Mouse (Mus musculus) liver, postnatal 0 days (tissue): ENCODE measurements at regions not wholly inside any gene's neighbourhood (a gene's known extent, or its start where the extent isn't known, plus 50 kb on each side); places are given as distances from the start of the nearest gene placed in this dataset.

Experiments
- ATAC-seq: fragments of 200-750 bp; cut with Nextera tagmentation; 2 replicates; pipeline ENCODE4 v1.8.0; 2017; ENCODE audit warnings: mild to moderate bottlenecking, moderate library complexity
- DNase-seq: peaks from one replicate; pipeline ENCODE4 v3.0.0-alpha.2; 2016
- H3K27ac ChIP-seq: fragments of 300-500 bp; sonication (generic); 2 replicates; pipeline ENCODE4 v1.5.1; 2014; ENCODE audit warnings: antibody characterized with exemption, moderate library complexity, mild to moderate bottlenecking, low read depth
- H3K27me3 ChIP-seq: fragments of 300-500 bp; sonication (generic); 2 replicates; pipeline ENCODE4 v1.6.1; 2014; ENCODE audit warnings: low read length, control low read depth, mixed read lengths; ENCODE audit not compliant: insufficient read depth
- H3K36me3 ChIP-seq: fragments of 300-500 bp; sonication (generic); replicated peaks from 2 replicates; pipeline ENCODE4 v1.6.1; 2014; ENCODE audit warnings: mild to moderate bottlenecking, control low read depth, low read length, moderate library complexity, mixed read lengths; ENCODE audit not compliant: insufficient read depth
- H3K4me1 ChIP-seq: fragments of 300-500 bp; sonication (generic); 2 replicates; pipeline ENCODE4 v1.6.1; 2014; ENCODE audit warnings: antibody characterized with exemption, mild to moderate bottlenecking, control low read depth; ENCODE audit not compliant: insufficient read depth
- H3K4me2 ChIP-seq: fragments of 300-500 bp; sonication (generic); 2 replicates; pipeline ENCODE4 v1.6.1; 2014; ENCODE audit warnings: low read depth, mild to moderate bottlenecking, low read length, moderate library complexity, mixed read lengths
- H3K4me3 ChIP-seq: fragments of 300-500 bp; sonication (generic); 2 replicates; pipeline ENCODE4 v1.5.1; 2014; ENCODE audit warnings: low read depth, low read length
- H3K9ac ChIP-seq: fragments of 300-500 bp; sonication (generic); replicated peaks from 2 replicates; pipeline ENCODE4 v1.6.1; 2014; ENCODE audit warnings: mild to moderate bottlenecking, moderate library complexity
- H3K9me3 ChIP-seq: fragments of 300-500 bp; sonication (generic); 2 replicates; pipeline ENCODE4 v1.6.1; 2016; ENCODE audit warnings: mild to moderate bottlenecking, control low read depth, low read length, mixed read lengths
- CTCF ChIP-seq: sonication (generic); IDR thresholded peaks from 2 replicates; pipeline ENCODE4 v1.5.1; 2016; ENCODE audit warnings: antibody characterized with exemption, low read depth
- EP300 ChIP-seq: IDR thresholded peaks from 2 replicates; pipeline ENCODE4 v1.6.1; 2016; ENCODE audit warnings: antibody characterized with exemption, low read depth, mild to moderate bottlenecking
- WGBS: fragments of 180-500 bp; shearing (Covaris S2); extraction: QIAGEN DNeasy Blood & Tissue Kit; methylation state at CpG from one replicate; pipeline ENCODE4 v1.1.7; 2014; ENCODE audit not compliant: insufficient replicate concordance; 5-methylcytosine and 5-hydroxymethylcytosine counted together

DNA sequence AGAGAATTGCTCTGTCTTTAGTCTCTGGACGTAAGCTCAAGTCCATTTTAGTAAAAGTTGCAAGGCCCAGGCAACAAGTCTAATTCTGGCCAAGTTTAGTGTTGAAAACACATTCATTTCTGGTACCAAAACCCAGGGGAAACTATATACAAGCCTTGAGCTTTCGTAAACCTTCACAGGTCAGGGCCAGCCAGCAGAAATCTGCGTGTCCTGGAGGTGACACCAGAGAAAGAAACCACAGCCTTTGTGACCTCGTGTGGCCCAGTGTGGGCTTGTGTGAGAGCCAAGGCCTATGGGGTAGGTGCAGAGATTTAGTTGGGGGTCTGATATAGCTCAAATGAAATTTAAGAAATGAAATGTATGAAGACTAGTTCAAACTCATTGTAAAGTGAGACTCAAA lies 69.6 kb upstream of the 1700021F07Rik start:
- H3K4me3 ChIP-seq: no peak overlapping the region
- H3K27ac ChIP-seq: no peak overlapping the region
- H3K27me3 ChIP-seq: no peaks in the 10 kb centered on the region
- no peaks in the 10 kb centered on the region for H3K4me1 ChIP-seq
- H3K9me3 ChIP-seq: peaks cover 3% of the 10 kb centered on the region
- no peaks in the 10 kb centered on the region for H3K36me3 ChIP-seq
- ATAC-seq (no peak), DNase-seq (no peak)
- TF ChIP-seq CTCF (no peak), EP300 (no peak)
- WGBS: 65% methylated on average over 4 of the region's 4 CpGs
- no peak overlapping the region for H3K4me2 ChIP-seq
- H3K9ac ChIP-seq: no peak overlapping the region

DNA sequence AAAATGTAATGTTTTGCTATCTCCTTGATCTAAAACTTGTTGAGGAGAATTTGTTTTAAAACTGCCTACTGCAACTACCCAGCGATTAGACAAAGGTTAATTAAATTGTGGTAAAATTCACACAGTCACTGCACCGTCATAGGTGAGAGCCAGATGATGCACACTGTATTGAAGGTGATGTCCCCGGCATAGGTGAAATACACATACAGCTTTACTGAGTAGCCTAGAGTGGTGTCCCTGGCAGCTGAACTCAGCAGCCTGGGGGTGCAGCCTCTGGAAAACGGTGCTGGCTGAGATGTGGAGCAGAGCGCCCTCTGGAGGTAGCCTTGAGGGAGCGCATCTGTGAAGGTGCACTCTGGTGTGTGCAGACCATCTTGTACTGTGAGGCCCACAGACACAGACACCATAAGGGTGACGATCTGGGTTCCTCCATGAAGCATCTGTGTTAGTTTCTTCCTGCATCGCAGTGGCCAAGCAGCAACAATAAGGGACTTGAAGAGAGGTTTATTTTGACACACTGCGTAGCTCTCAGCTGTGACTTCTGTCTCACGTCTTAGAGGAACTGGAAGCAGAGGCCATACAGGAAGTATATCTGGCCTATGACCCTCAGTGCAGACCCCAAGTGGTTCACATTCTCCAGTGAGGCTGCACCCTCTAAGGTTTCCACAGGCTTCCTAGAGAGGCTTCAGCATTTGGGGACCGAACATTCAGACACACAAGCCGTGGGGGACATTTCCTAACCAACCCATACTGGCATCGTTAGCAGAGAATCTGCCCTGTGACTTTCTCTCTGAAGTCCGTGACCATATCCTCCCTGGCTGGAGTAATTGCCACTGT lies 68.6 kb upstream of the 1700021F07Rik start:
- ATAC-seq (no peak), DNase-seq (peak; percentile 38)
- Histone ChIP-seq H3K9ac (no peak overlapping the region), H3K4me1 (no peaks in the 10 kb centered on the region), H3K9me3 (peaks cover 3% of the 10 kb centered on the region), H3K27me3 (no peaks in the 10 kb centered on the region), H3K4me2 (no peak overlapping the region), H3K4me3 (no peak overlapping the region), H3K36me3 (no peaks in the 10 kb centered on the region), H3K27ac (no peak overlapping the region)
- 70% methylated on average over 14 of the region's 14 CpGs for WGBS
- TF ChIP-seq EP300 (no peak), CTCF (peak; percentile 72)

DNA sequence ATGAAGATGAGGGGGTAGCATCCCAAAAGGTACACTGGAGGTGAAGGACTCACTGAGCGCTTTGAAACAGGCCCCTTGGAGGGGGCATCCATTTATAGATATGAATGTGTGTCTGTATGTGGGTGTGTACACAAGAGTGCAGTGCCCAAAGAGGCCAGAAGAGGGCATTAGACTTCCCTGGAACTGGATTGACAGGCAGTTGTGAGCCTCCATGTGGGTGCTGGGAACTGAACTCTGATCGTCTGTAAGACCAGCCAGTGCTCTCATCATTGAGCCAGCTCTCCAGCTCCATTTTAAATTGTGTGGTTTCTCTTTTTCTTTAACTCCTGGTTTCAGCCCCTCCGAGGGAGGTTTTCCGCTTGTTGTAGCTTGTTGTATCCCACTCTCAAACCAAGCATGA lies 67.6 kb upstream of the 1700021F07Rik start:
- Histone ChIP-seq H3K9me3 (peaks cover 3% of the 10 kb centered on the region), H3K27me3 (no peaks in the 10 kb centered on the region), H3K4me1 (no peaks in the 10 kb centered on the region), H3K4me2 (no peak overlapping the region), H3K27ac (no peak overlapping the region), H3K9ac (no peak overlapping the region), H3K4me3 (no peak overlapping the region), H3K36me3 (no peaks in the 10 kb centered on the region)
- DNase-seq: no peak
- ATAC-seq: no peak
- 92% methylated on average over 4 of the region's 4 CpGs for WGBS
- TF ChIP-seq CTCF (no peak), EP300 (no peak)

DNA sequence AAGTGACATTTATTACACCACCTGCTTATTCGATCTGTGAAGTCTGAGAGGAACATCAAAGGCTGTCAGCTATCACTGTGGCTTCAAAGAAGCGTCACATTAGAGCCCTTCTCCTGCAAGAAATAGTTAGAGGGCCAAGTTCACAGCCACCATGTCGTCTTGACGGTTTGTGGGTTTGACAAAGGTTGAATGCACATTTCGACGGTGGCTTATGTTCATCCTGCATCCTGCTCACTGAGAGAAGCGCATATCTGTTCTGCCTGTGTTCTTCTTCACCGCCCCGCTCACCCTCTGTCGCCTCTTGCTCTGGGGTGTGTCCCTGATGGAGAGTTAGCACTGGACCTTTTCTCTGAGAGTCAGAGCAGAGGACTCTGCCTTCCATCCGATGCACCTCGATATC lies 67.2 kb upstream of the 1700021F07Rik start:
- WGBS: 86% methylated on average over 12 of the region's 12 CpGs
- ATAC-seq: no peak

DNA sequence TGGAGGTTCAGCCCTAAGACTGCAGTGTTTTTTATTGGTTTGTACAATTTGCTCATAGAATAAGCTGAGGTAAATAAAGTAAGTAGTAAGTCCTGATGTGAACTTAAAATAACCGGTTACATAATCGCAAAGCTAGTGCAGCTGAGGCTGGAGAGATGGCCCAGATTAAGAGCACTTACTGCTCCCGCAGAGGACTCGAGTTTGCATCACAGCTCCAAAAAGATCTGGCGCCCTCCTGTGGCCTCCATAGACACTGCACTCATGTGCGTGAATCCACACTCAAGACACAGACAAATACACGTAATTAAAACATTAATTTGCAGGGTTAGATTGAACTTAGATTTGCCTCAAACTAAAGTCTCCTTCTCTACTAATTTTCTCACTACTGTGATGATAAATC lies 66.3 kb upstream of the 1700021F07Rik start:
- no peaks in the 10 kb centered on the region for H3K36me3 ChIP-seq
- no peaks in the 10 kb centered on the region for H3K27me3 ChIP-seq
- H3K4me1 ChIP-seq: no peaks in the 10 kb centered on the region
- H3K9me3 ChIP-seq: peaks cover 3% of the 10 kb centered on the region
- TF ChIP-seq CTCF (peak; percentile 19), EP300 (no peak)
- H3K27ac ChIP-seq: no peak overlapping the region
- no peak overlapping the region for H3K9ac ChIP-seq
- ATAC-seq (no peak), DNase-seq (peak; percentile 14)
- 73% methylated on average over 7 of the region's 7 CpGs for WGBS
- H3K4me2 ChIP-seq: no peak overlapping the region
- H3K4me3 ChIP-seq: no peak overlapping the region

More for the DNA sequence above, 67.2 kb upstream of the 1700021F07Rik start:
- Histone ChIP-seq H3K36me3 (no peaks in the 10 kb centered on the region), H3K9ac (no peak overlapping the region), H3K27ac (no peak overlapping the region), H3K4me3 (no peak overlapping the region), H3K4me2 (no peak overlapping the region), H3K4me1 (no peaks in the 10 kb centered on the region), H3K9me3 (peaks cover 3% of the 10 kb centered on the region), H3K27me3 (no peaks in the 10 kb centered on the region)
- TF ChIP-seq EP300 (no peak), CTCF (no peak)
- no peak for DNase-seq

DNA sequence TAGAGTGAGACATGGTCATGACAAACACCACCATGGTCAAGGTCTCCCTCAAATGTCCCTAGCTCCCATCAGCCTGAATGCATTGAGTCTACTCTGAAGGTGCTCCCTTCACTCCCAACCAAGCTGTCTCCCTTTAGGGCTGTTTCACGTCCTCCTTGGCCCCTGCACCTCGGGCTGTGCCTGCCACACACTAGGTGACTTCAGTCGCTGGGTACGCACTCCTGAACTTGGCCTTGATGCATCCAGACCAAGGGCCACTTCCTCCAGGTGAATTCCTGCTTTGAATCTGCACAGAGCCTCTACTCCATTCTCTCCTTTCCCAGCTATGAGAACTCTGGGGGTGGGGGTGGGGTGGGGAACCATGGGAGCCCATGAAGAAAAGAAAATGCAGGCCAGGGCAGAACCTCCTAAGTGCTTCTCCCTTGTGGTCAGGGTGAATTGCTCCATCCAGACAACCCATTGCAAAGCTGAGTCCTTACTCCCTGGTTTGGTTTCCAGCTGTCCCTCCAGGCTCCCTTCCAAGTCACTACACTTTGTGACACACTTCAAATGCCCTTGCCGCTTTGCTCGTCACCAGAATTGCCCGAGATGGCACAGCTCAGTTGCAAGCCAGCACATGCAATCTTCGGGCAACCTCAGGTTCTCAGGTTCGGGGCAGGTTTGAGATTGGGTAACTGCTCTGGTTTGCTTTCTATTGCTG lies 65.3 kb upstream of the 1700021F07Rik start:
- H3K27ac ChIP-seq: no peak overlapping the region
- ATAC-seq: no peak
- no peak overlapping the region for H3K4me3 ChIP-seq
- no peak overlapping the region for H3K9ac ChIP-seq
- H3K4me2 ChIP-seq: no peak overlapping the region
- WGBS: 66% methylated on average over 9 of the region's 9 CpGs
- peaks cover 3% of the 10 kb centered on the region for H3K9me3 ChIP-seq
- DNase-seq: peak; percentile 8
- no peaks in the 10 kb centered on the region for H3K36me3 ChIP-seq
- no peaks in the 10 kb centered on the region for H3K27me3 ChIP-seq
- TF ChIP-seq CTCF (no peak), EP300 (no peak)
- no peaks in the 10 kb centered on the region for H3K4me1 ChIP-seq
